Mouse (Mus musculus) kidney, postnatal 0 days (tissue): ENCODE results near the gene Epha1. TPM values are rescaled to one million over a fixed set of nuclear protein-coding genes. Genes with fewer than 3 reads are reported as not detected.

Source experiments
- ATAC-seq: fragments of 200-750 bp; cut with Nextera tagmentation; replicated peaks from 2 replicates; pipeline ENCODE4 v1.8.0; 2017; ENCODE audit warnings: low read depth, moderate number of reproducible peaks, moderate TSS enrichment, moderate library complexity; ENCODE audit not compliant: low FRiP score
- DNase-seq: peaks from one replicate; pipeline ENCODE4 v3.0.0-alpha.2; 2016; ENCODE audit warnings: low spot score
- H3K27ac ChIP-seq: fragments of 300-500 bp; sonication (generic); 2 replicates; pipeline ENCODE4 v1.5.1; 2014; ENCODE audit warnings: mild to moderate bottlenecking
- H3K27me3 ChIP-seq: fragments of 300-500 bp; sonication (generic); 2 replicates; pipeline ENCODE4 v1.6.1; 2014; ENCODE audit warnings: low read length, mixed read lengths; ENCODE audit not compliant: insufficient read depth
- H3K36me3 ChIP-seq: fragments of 300-500 bp; sonication (generic); 2 replicates; pipeline ENCODE4 v1.6.1; 2014; ENCODE audit warnings: low read length, mixed read lengths; ENCODE audit not compliant: insufficient read depth
- H3K4me1 ChIP-seq: fragments of 300-500 bp; sonication (generic); replicated peaks from 2 replicates; pipeline ENCODE4 v1.6.1; 2014; ENCODE audit warnings: antibody characterized with exemption, low read length, mixed read lengths; ENCODE audit not compliant: insufficient read depth
- H3K4me2 ChIP-seq: fragments of 300-500 bp; sonication (generic); 2 replicates; pipeline ENCODE4 v1.6.1; 2014; ENCODE audit warnings: mild to moderate bottlenecking, low read length, moderate library complexity, mixed read lengths
- H3K4me3 ChIP-seq: fragments of 300-500 bp; sonication (generic); replicated peaks from 2 replicates; pipeline ENCODE4 v1.5.1; 2014; ENCODE audit warnings: low read depth, low read length
- H3K9ac ChIP-seq: fragments of 300-500 bp; sonication (generic); 2 replicates; pipeline ENCODE4 v1.6.1; 2014; ENCODE audit warnings: low read depth, low read length
- H3K9me3 ChIP-seq: fragments of 300-500 bp; sonication (generic); replicated peaks from 2 replicates; pipeline ENCODE4 v1.6.1; 2016; ENCODE audit warnings: low read length, inconsistent platforms, mixed read lengths
- CTCF ChIP-seq: IDR thresholded peaks from 2 replicates; pipeline ENCODE4 v1.5.1; 2016; ENCODE audit warnings: antibody characterized with exemption, low read depth, mild to moderate bottlenecking, moderate library complexity
- WGBS: fragments of 180-500 bp; shearing (Covaris S2); extraction: QIAGEN DNeasy Blood & Tissue Kit; methylation state at CpG from one replicate; pipeline ENCODE4 v1.1.7; 2014; 5-methylcytosine and 5-hydroxymethylcytosine counted together
- polyA plus RNA-seq: library from polyadenylated mRNA; unstranded; fragments of >200 nt; fragmentation: Nextera tagmentation; extraction: Ambion mirVana; gene quantifications from 2 replicates; pipeline ENCODE4 v1.2.1, GENCODE M21; 2015

Gene Epha1
- polyA plus RNA-seq, 1 experiment from 2014 or later, result 6.6 TPM

DNA sequence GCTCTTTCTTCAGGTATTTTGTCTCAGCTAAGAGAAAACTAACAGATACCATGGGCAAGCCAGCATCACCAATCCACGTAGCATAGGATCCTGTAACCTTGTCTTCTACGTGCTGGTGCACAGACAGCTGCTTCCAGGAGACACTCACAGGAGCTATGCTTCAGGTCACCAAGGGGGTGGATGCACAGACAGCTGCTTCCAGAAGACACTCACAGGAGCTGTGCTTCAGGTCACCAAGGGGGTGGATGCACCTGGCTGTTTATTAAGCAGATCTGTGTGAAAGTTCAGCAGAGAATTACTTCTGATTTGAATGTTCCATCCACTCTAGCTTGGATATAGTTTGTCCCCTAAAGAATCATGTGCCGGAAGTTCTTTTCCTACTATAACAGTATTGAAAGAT is 42.1 kb downstream of the Epha1 start:
- WGBS, result 87% methylated on average over 3 of the region's 3 CpGs
- peak; percentile 79 for ATAC-seq
- no peak overlapping the region for H3K9ac ChIP-seq
- no peak for TF ChIP-seq CTCF
- H3K9me3 ChIP-seq, result no peaks in the 10 kb centered on the region
- no peaks in the 10 kb centered on the region for H3K4me1 ChIP-seq
- no peak for DNase-seq
- no peak overlapping the region for H3K4me3 ChIP-seq
- H3K27me3 ChIP-seq, result no peaks in the 10 kb centered on the region
- no peaks in the 10 kb centered on the region for H3K36me3 ChIP-seq
- H3K27ac ChIP-seq, result no peak overlapping the region
- H3K4me2 ChIP-seq, result no peak overlapping the region

GRCm38 (mm10) chr6:42330216-42330615 is 42.9 kb downstream of the Epha1 start:
- no peak for ATAC-seq
- H3K36me3 ChIP-seq, result no peaks in the 10 kb centered on the region
- H3K27me3 ChIP-seq, result no peaks in the 10 kb centered on the region
- H3K4me1 ChIP-seq, result no peaks in the 10 kb centered on the region
- no peak overlapping the region for H3K4me3 ChIP-seq
- no peak overlapping the region for H3K4me2 ChIP-seq
- H3K27ac ChIP-seq, result no peak overlapping the region
- TF ChIP-seq CTCF, result no peak
- 70% methylated on average over 3 of the region's 3 CpGs for WGBS
- no peak overlapping the region for H3K9ac ChIP-seq
- H3K9me3 ChIP-seq, result no peaks in the 10 kb centered on the region
- no peak for DNase-seq

- H3K36me3 ChIP-seq, result no peaks in the 10 kb centered on the region
- no peak overlapping the region for H3K27ac ChIP-seq
- peaks cover 9% of the 10 kb centered on the region; the same call in 1 of the 2 replicates for H3K27me3 ChIP-seq
- no peak for TF ChIP-seq CTCF
- no peak for ATAC-seq
- H3K4me1 ChIP-seq, result peaks cover 3% of the 10 kb centered on the region; the same call in 1 of the 2 replicates
- no peak overlapping the region for H3K4me3 ChIP-seq
- no peak for DNase-seq
- no peak overlapping the region for H3K9ac ChIP-seq
- 73% methylated on average over 3 of the region's 3 CpGs for WGBS
- no peaks in the 10 kb centered on the region for H3K9me3 ChIP-seq
- H3K4me2 ChIP-seq, result no peak overlapping the region
These were observed 44.3 kb downstream of the Epha1 start for GRCm38 (mm10) chr6:42328757-42329156.

DNA sequence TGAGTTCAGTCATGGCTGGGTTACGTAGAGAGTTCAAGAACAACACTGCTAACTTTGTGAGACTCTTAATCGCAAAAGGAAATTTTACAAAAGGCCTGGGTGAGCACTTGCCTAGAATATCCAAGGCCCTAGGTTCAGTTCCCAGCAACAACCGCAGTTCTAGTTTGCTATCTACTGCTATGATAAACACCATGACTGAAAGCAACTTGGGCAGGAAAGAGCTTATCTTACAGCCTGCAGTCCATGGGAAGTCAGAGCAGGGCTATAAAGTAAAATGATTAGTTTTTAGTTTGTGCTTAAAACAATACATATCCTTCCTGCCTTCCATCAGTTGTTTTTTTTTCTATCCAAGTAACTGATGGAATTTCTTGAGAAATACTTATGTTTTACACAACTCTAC is 46.6 kb downstream of the Epha1 start:
- no peak for ATAC-seq
- Histone ChIP-seq H3K9ac (no peak overlapping the region), H3K36me3 (no peaks in the 10 kb centered on the region), H3K4me1 (peaks cover 6% of the 10 kb centered on the region; the same call in 1 of the 2 replicates), H3K9me3 (no peaks in the 10 kb centered on the region), H3K27ac (no peak overlapping the region), H3K4me2 (no peak overlapping the region), H3K4me3 (no peak overlapping the region), H3K27me3 (peaks cover 15% of the 10 kb centered on the region; the same call in 1 of the 2 replicates)
- no peak for DNase-seq
- no peak for TF ChIP-seq CTCF
- WGBS, result 90% methylated on average over 3 of the region's 3 CpGs

GRCm38 (mm10) chr6:42325268-42325609 is 47.8 kb downstream of the Epha1 start:
- no peaks in the 10 kb centered on the region for H3K36me3 ChIP-seq
- WGBS, result 4% methylated on average over 7 of the region's 7 CpGs
- 0 out of 2 replicates have a peak, but pooled peaks have one; percentile 17 for ATAC-seq
- H3K27ac ChIP-seq, result no peak overlapping the region
- peaks cover 6% of the 10 kb centered on the region; the same call in 1 of the 2 replicates for H3K4me1 ChIP-seq
- DNase-seq, result peak; percentile 77
- no peak overlapping the region for H3K9ac ChIP-seq
- H3K4me2 ChIP-seq, result peak overlapping the region; percentile 89
- H3K4me3 ChIP-seq, result peak overlapping the region; percentile 42
- H3K27me3 ChIP-seq, result peaks cover 15% of the 10 kb centered on the region; the same call in 1 of the 2 replicates
- peak; percentile 83 for TF ChIP-seq CTCF
- no peaks in the 10 kb centered on the region for H3K9me3 ChIP-seq

- peaks cover 6% of the 10 kb centered on the region; the same call in 1 of the 2 replicates for H3K4me1 ChIP-seq
- H3K27me3 ChIP-seq, result peaks cover 15% of the 10 kb centered on the region; the same call in 1 of the 2 replicates
- no peak within 1 kb of the TSS for H3K27ac ChIP-seq
- no peaks in the 10 kb centered on the region for H3K9me3 ChIP-seq
- DNase-seq (peak; percentile 15), ATAC-seq (peak; percentile 63)
- H3K9ac ChIP-seq, result peak within 1 kb of the TSS; percentile 45
- under 1% methylated on average over 37 of the region's 68 CpGs for WGBS
- H3K36me3 ChIP-seq, result no peaks in the 10 kb centered on the region
- H3K4me3 ChIP-seq, result peak within 1 kb of the TSS; percentile 42
- TF ChIP-seq CTCF, result no peak
- H3K4me2 ChIP-seq, result peak within 1 kb of the TSS; percentile 89
These were observed 48.4 kb downstream of the Epha1 start, which contains the start of gene Fam131b for GRCm38 (mm10) chr6:42324482-42325267. Gene Fam131b, minus strand, starts transcription at chr6:42324643.
